Mouse (Mus musculus) brain, embryonic 18.5 days (tissue): ENCODE results near the gene Edem3.
"Not testable (repeated sequence)": the region's sequence is repeated elsewhere in the genome, so short reads cannot be mapped to it uniquely, and the experiment has no call there.

Experiments used
- DNase-seq: peaks from one replicate; pipeline ENCODE4 v3.0.0-alpha.2; 2012; ENCODE audit warnings: low read depth, low spot score

Gene Edem3

DNA sequence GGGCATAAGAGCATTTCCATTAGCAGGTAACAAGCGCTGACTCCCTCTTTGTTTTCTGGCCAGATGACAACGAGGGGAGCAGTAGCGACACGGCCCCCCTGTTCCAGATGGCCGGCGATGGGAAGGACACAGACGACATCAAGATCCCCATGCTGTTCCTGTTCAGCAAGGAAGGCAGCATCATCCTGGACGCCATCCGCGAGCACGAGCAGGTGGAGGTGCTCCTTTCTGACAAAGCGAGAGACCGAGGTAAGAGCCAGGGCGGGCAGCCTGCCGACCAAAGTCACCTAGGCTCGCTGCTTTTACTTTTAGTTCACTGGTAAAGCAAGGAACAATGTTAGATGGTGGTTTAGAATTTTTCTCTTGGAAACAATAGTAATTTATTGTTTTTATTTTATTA, 56.3 kb downstream of the Edem3 start:
- no peak for DNase-seq

DNA sequence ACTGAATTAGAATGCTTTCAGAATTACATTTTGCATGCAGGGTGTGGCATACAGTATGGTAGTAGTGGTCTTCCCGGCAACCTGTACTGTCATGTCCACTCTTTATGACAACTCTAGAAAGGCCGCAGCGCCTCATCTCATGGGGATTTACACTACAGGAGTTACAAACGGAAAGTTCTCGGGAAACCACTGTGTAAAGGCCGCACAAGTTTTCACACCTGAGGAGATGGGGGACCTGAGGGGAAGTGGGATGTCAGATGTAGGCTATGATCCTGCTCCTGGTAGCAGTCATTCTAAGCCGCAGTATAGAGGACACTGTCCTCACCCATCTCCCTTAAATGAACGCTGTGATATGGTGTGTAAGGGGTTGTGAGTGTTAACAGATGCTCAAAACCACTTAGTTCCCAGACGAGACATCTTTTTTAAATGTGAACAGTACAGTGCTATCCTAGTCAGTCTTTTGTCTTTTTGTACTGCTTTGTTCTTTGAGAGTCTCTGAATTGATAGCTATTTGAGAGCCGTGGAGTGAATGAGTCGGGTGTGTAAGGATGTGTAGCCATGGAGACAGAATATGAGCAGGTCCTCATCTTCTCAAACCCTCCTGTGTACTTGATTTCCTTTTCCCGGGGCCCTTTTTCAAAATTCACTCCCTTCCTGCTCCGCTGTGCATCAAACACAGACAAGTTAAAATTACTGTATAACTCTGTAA, 57.0 kb downstream of the Edem3 start:
- no peak for DNase-seq

GRCm38 (mm10) chr1:151816051-151816450, 60.9 kb downstream of the Edem3 start:
- no peak for DNase-seq

DNA sequence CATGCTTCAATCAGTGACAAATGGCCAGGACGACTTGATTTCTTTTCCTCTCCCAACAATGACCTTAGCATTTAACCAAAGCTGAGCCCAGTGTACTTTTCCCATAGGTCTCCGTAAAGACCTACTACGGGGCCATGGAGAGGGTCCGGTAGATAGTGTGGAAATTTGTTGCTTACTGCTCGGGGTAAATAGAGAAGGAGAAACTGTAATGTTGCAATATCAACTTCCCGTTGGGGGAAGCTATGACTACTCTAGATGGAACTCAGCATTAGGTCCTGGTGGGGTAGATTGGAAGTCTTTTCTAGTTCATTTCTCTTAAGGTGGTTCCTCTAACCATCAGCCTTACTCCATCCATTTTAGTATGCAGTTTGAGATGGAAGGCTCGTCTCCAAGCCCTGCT, 64.0 kb downstream of the Edem3 start:
- DNase-seq = no peak

DNA sequence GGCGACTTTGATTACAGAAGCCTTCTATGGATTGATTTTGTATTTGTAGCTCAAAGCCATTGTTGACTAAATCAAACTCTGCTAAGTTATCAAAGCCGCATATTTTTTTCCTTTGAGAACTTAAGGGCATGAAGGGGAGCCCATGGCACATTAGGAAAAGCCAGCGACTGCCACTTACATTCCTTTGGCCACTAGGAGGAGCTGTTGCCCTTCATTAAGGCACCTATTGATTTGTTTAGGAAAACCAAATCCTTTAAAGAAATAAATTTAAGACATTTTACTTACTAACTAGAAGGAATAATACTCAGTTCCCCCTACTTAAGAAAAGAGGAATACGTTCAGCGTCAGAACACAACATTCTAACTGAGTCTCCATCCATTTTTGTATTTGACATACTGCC, 65.3 kb downstream of the Edem3 start:
- DNase-seq = peak; percentile 59

- no peak for DNase-seq
Observed at GRCm38 (mm10) chr1:151825065-151825464, 69.9 kb downstream of the Edem3 start.

DNA sequence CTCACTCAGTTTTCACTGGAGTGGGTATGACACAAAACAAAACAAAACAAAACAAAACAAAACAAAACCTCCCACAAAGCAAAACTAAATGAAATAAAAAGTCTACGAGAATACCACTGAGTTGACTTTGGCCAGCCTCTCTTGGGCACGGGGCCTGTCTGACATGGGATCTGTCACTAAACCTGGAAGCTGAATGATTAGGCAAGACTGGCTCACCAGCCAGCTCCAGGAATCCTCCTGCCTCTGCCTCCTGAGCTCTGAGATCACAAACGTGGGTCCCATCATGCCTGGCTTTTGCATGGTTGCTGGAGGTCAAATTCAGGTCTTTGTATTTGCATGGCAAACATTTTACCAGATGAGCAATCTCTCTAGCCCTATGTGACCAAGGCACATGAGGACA, 76.6 kb downstream of the Edem3 start:
- DNase-seq = no peak

DNA sequence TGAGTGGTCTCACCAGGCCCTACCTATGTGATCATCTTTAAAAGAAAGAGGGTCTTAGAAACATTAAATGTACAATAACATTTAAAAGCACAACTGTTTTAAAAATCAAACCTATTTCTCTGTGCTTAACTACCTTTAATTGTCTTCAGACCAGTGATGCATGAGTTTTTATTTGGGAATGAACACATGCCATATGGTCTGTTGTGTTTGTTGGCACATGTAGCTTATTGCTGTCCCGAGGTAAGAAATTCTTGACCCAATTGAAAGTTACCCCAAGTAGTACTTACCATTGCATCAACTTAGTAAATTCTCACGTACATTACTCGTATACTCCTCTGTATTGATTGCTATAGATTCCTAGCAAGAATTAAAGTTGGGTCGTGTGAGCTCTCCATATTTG, 80.1 kb downstream of the Edem3 start:
- no peak for DNase-seq

- DNase-seq = not testable (repeated sequence)
Observed at GRCm38 (mm10) chr1:151840345-151840744, 85.2 kb downstream of the Edem3 start.

DNA sequence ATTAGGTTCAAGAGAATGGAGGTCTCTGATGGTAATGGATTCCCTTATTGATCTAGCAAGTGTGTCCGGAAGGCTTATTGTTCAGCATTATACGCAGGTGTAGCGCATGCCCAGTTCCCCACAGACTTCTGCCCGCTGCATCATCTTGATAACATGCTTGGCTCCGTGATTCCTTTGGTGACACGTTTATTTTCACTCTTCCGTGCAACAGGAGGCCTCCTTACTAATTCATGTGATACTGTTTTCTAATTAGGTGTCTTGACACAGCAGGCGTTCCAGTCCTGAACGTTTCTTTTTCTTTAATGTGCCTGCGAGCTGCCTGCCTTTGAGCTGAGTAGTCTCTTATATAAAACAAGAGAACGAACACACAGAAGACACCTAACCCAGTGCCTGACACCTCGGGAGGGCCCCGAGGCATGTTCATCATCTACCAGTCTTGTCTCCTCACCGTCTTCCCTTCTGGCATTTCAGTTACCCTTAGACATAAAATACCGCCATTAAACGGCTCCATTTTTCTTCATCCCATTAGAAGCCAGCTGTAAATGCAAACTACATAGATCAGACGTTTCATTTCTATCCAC, 90.2 kb downstream of the Edem3 start:
- no peak for DNase-seq

DNA sequence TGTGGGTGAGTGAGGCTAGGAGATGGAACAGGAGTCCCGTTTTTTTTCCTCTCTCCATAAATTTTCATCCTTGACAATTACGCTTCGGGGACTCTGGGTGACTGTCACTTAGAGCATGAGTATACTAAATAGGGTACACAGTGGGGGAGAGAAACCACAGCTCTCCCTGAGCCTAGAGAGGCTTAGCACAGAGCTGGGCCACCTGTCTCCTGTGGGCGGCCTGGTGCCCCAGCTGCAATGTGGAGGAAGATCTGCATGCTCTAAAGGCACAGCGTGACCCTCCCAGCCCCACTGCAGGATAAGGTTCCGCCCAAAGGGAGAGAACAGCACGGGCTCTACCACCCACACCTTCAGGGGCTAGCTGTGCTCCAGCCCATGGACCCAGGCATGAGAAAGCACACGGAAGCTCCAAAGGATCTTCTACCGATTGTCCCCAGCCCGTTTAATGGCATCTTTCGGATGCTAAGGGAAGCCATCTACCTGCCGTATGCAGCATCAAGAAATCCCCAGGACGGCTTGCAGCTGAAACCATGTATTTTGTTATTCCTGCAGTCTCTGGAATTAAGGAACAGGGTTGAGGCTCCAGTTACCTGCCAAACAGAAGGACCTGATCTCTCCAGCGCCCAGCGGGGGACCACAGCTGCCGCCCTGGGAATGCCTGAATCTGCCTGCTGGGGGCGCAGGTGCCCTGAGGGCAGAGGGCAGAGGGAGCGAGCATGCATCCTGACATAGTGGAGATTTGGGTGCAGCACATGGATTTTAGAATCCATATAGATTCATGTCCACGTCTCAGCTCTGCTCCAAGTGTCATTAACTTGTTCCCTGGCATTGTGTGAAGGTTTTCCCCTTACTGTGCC, 91.0 kb downstream of the Edem3 start:
- DNase-seq = no peak

DNA sequence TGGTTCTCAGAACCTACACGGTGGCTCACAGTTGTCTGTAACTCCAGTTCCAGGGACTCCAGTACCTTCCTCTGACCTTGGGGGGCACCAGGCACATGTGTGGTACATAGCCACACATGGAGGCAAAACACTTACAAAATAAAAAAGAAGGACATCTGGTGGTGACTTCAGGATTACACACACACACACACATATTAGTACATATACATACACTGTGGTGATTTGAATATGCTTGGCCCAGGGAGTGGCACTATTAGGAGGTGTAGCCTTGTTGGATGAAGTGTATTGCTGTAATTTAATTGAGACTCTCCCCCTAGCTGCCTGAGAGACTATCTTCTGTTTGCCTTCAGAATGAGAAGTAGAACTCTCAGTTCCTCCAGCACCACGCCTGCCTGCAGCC, 93.1 kb downstream of the Edem3 start:
- DNase-seq = no peak

GRCm38 (mm10) chr1:151849993-151850608, 94.9 kb downstream of the Edem3 start:
- no peak for DNase-seq

DNA sequence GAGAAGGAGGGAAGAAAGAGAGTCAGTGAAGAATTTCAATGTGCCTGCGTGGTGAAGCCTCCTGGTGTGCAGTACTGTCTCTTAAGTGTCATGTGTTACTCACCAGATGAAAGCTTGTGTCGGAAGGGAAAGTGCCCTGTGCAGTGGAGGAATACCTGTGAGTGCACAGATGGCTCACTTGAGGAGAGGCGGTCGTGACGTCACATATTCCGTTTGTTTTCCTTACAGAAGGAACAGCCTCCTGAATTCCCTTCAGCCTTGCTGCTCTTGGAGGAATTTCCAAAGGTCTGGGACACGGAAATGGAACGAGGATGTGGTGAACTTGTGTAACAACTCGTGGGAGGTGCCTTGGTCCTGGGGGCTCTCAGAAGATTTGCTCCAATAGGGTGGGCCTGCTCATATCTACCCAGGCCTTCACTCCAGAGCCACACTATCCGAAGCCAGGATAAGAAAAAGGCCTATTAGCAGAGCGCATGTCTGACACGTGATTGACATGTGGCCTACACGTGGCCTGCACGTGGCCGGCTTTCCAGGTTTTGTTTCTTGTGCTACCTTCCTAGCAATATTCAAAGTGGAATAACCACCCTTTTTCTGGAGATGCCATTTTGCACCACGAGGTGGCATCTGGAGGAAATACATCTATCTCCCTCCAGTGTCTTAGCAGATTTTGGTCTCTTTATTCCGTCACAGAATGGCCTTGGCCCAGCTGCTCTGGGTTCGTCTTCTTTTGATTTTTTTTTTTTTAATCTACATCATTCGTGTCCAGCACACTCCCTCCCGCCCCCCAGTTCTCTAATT, 96.1 kb downstream of the Edem3 start:
- DNase-seq = no peak

DNA sequence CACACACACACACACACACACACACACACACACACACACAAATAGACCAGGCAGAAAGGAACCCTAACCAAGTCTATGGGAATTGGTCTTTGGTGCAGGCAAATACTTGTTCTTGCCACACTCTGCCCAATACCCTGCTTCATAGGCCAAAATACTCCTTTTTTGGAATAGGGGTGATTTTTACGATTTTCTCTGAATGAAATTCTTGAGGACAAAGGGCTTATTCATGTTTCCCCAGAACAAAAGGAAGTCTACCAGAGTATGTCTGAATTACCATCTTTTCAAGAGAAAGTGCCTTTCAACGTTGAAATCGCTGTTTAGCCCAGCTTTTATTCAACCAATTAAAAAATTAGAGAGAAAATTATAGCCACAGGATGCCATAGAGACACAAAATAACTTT, 96.8 kb downstream of the Edem3 start:
- DNase-seq = no peak

GRCm38 (mm10) chr1:151855561-151855960, 100.4 kb downstream of the Edem3 start:
- no peak for DNase-seq

DNA sequence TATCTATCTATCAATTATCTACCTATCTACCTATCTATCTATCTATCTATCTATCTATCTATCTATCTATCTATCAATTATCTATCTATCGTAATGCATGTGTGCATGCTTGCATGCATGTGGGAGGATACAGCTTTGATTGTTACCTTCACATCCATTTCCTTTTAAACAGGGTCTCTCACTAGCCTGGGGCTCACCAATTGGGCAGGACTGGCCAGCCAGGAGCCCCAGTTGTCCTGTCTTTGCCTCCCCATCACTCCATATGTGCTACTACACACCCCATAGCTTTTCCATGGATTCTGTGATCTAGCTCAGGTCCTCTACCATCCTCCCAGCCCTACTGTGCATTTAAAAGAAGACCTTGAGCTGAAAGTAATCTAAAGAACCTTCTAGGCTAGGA, 103.3 kb downstream of the Edem3 start:
- DNase-seq = no peak

DNA sequence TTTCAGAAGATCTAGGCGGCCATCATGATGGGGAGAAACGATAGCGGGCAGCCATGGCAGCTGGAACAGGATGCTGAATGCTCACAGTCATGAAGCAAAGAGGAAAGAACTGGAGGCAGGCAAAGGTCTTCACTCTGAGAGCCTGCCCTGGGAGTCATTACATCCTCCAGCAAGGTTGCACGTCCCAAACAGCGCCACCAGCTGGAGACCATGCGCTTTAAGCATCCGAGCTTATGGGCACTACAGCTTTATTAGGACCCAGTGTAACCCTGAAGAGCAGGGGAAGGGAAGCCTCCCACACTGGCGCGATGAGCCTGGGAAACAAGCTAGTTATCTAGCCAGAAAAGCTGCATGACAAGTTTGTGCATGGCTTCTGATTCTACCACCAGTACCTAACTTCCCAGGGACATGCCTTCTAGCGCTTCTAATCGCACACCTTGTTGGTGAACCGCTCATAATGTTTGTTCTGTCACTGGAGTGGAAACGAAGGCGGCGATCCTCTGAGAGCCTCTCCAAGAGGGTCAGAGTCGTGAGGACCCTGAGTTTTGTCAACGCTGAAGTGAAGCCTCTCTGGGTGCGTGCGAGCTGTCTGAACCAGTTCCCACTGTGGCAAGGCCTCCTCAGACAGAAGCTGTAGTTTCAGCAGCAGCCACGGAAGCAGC, 106.3 kb downstream of the Edem3 start:
- no peak for DNase-seq

DNA sequence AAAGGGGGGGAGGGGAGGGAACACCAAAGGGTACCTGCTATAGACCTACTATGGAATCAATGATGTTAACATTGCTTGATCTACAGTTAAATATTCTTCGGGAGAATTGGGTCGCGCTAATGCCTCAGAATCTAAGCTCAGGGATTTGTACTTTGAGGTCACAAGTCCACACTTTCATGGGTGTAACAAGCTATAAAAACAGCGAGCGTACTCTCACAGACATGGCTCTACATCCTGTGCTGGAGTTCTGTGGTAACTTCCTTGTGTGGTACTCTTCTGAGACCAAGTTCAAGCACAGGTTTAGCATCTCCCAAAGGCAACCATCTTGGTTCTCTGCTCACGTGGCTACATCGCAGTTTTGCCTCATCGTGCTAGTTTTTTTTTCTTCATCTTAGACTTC, 106.9 kb downstream of the Edem3 start:
- no peak for DNase-seq

DNA sequence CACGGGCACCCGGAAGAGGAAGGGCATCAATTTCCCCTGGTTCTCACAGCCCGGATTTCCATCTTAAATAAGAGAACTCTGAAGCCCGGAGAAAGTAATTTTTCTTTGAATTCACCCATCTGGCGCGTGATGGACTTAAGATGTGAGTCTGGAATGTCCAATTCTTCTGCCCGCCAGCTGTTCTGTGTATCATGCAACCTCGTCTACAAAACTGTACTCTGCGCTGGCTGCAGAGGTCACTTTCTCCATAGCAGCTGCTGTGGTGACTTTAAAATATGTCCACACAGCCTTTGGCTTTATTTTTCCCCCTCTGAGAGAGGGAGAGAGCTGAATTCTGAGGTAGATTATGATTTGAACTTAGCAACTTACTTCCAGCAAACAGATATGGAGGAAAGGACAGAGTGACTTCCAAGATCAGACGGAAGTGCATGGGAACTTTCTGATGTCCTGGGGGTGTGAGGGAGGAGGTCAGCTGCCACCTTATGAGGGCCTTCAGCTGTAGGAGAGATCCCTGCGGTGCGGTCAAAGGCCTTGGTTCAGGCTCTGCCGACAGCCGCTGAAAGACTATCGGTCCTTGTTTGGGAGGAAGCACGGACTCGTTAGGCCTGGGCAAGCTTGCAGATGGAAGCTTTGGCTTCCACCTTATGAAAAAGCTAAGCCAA, 108.1 kb downstream of the Edem3 start:
- no peak for DNase-seq

GRCm38 (mm10) chr1:151863797-151864147, 108.6 kb downstream of the Edem3 start:
- no peak for DNase-seq
